Mouse (Mus musculus) T-helper 17 cell (primary cell): ENCODE data around the gene Josd2.

Experiments
- in situ Hi-C, 2 experiments: fragments of 300-600 bp; cut with MboI, MseI; formaldehyde crosslinking; loops; 1 replicate in 1 of 2; 2 replicates in 1 of 2; pipeline ENCODE4 v1.15.1; 2025; ENCODE audit warnings: high pct_unique_total_duplicates in 2 of 2

The Josd2 gene

DNA sequence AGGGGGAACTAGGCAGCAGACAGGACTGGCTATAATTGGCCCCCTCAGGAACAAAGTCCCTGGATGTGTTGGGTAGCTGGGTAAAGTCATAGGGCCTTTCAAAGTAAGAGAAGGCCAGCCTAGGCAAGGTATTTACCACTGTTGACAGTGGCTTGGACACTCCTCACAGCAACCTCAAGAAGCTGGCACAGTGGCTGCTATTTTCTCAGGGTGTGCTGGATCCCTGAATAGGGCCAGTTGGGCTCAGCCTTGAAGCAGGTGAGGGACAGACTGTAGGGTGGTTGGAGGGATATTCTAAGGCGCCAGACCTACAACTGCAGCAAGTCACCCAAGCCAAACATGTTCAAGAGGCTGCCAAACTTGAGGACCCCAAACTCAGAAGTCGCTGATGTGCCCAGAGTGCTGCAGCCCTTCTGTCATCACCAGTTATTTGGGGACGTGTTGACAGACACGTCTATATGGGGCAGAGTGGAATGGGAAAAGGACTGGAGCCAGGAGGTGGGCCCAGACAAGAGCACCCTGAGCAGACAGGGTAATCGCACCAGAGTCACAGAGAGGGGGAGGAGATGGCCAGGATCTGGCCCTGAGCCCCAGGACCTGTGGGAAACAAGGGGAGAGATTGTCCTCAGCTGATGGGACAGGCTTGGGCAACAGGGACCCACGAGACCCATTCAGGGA lies 4.2 kb downstream of the Josd2 start:
- in situ Hi-C loops = no loop called here

DNA sequence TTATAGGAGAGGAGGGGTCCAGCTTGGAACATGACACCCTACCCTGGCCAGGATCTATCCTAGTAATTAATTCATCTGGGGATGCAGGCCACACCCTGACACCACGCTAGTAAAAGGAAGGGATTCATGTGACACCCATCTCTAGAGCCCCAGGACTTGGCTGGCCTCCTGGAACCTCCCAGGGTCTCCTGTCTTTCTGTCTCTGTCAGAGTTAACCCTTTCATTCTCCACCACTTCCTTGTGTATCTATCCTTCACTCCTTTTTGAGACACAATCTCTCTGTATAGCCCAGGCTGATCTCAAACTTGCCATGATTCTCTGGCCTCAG lies 4.7 kb downstream of the Josd2 start:
- in situ Hi-C loops = no loop called here

GRCm38 (mm10) chr7:44472961-44473646 lies 5.3 kb downstream of the Josd2 start:
- in situ Hi-C loops = no loop called here

DNA sequence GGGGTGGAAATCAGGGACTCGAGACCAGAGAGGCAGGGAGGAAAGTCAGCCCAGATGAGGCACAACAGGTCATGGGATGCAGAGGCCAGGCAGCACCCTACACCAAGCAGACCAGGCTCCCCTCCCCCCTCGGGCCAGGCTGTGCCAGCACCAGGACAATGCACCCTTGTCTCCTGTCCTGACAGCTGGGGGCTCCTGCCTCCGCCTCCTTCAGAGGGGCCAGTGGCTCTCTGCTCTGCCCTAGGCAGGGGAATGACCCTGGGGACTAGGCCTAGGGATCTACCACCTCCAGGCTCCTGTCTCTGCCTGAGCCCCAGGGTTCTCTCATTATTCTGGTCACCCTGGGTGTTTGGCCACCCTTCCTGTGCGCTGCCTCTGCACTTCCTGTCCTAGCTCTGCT lies 6.6 kb downstream of the Josd2 start:
- in situ Hi-C loops = no loop called here

GRCm38 (mm10) chr7:44475046-44475614 lies 7.3 kb downstream of the Josd2 start:
- in situ Hi-C loops = no loop called here

DNA sequence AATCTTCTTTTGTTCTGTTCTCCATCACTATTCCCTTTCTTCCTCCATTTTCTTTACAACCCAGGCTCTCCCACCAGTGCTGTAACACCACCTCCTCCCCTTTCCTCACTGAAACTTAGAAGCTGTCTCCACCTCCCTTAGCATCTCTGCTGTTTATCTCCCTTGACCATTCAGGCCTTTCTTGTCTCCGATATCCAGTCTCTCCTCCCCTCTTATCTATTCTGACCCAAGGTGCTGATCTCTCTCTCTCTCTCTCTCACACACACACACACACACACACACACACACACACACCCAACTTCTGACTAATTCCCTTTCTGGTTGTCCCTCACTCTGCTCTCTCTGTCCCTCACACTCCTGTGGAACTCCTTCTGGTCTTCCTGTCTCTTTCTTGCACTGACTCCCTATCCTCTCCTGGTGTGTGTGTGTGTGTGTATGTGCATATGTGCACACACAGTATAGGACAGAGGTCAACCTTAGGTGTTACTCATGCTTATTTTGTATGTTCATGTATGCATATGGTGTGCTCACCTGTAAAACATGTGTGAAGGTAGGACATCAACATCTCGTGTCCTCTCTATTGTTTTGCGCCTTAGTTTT lies 15.2 kb downstream of the Josd2 start:
- in situ Hi-C loops = loop anchor here in 1 of 2 experiments (5.0 kb wide), 1 partner anchor 216 kb away; no protein-coding TSS in a partner anchor

DNA sequence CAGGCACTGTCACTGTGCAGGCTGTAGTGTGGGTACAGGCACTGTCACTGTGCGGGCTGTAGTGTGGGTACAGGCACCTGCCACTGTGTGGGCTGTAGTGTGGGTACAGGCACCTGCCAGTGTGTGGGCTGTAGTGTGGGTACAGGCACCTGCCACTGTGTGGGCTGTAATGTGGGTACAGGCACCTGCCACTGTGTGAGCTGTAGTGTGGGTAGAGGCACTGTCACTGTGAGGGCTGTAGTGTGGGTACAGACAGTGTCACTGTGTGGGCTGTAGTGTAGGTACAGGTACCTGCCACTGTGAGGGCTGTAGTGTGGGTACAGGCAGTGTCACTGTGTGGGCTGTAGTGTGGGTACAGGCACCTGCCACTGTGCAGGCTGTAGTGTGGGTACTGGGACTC lies 16.3 kb downstream of the Josd2 start:
- in situ Hi-C loops = loop anchor here in 1 of 2 experiments (5.0 kb wide), 1 partner anchor 217 kb away; no protein-coding TSS in a partner anchor

- in situ Hi-C loops = loop anchor here (5.0 kb wide), 2 partner anchors 218 to 223 kb away; partner anchors contain the start of gene Gm15517 (in 1 of the 2)
Measured at GRCm38 (mm10) chr7:44484841-44485571, 17.2 kb downstream of the Josd2 start.

GRCm38 (mm10) chr7:44485572-44486195 lies 17.9 kb downstream of the Josd2 start:
- in situ Hi-C loops = loop anchor here in 1 of 2 experiments (5.0 kb wide), 1 partner anchor 223 kb away; the partner anchor contains the start of gene Gm15517

DNA sequence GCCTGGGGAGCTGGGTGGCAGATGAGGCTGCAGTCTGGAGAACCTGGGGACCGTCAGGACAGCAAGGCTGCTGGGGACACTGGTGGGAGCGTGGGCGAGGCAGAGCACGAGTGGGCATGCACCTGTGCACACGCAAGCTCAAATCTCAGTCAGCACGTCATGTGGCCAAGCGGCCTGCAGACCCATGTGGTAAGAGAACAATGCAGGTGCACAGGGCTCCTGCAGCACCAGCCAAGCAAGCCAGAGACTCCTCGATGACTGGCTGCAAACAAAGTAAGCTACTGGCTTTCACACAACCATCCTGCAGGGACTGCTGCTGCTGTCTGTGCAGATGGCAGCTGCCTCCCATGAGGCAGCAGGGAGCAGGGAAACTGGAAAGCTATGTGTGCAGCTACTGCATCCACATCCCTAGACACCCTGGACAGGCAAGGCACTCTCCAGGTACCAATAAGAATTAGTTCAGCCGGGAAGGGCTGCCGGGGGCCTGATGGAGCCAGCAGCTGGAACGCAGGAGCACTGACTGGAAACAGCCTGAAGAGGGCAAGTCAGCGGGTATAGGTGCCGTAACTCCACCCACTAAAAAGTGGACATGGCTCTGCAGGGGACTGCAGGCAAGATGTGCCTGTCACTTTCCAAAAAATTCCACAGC lies 19.3 kb downstream of the Josd2 start:
- in situ Hi-C loops = loop anchor here in 1 of 2 experiments (5.0 kb wide), 1 partner anchor 225 kb away; the partner anchor contains the start of gene Gm15517

- in situ Hi-C loops = loop anchor here in 1 of 2 experiments (5.0 kb wide), 1 partner anchor 226 kb away; the partner anchor contains the start of gene Gm15517
Measured at GRCm38 (mm10) chr7:44487936-44488335, 20.2 kb downstream of the Josd2 start.

- in situ Hi-C loops = loop anchor here in 1 of 2 experiments (5.0 kb wide), 1 partner anchor 226 kb away; the partner anchor contains the start of gene Gm15517
Measured at GRCm38 (mm10) chr7:44488545-44488944, 20.8 kb downstream of the Josd2 start.

DNA sequence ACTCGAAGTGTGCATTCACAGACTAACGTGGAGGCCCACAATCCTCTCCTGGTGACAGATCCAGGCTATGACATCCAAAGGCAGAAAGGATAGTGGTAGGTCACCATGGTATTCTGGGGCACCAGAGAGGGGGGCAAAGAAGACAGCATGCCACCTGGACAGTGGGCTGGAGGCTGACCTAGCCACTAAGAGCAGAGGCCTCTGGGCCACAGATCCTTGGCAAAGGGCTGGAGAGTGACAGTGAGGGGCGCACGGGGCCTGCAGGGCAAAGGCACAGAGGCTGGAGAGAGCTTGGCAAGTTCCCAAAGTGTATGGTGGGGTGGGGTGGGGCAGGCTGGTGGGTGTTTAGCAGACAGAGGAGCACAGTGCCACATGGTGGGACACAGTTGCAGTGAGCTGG lies 22.5 kb downstream of the Josd2 start:
- in situ Hi-C loops = no loop called here

DNA sequence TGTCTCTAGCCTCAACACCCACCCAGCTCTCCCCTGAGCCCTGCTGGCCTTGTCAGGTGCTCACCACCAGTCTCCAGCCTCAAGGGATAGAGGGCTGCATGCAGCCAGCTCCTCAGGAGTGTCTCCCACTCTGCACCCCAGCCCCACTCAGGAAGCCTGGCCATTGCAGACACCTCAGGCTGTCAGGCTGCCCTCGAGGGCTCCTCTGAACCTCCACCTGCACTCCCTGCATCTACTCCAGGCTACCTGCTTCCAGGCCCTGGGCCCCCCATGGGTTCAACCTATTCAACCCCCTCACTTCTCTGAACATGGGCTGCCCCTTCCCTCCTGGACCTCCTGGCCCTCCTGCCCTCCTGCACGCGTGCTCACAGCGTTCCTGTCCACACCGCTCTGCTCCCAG lies 23.6 kb downstream of the Josd2 start:
- in situ Hi-C loops = no loop called here

GRCm38 (mm10) chr7:44492166-44492826 lies 24.5 kb downstream of the Josd2 start:
- in situ Hi-C loops = no loop called here

DNA sequence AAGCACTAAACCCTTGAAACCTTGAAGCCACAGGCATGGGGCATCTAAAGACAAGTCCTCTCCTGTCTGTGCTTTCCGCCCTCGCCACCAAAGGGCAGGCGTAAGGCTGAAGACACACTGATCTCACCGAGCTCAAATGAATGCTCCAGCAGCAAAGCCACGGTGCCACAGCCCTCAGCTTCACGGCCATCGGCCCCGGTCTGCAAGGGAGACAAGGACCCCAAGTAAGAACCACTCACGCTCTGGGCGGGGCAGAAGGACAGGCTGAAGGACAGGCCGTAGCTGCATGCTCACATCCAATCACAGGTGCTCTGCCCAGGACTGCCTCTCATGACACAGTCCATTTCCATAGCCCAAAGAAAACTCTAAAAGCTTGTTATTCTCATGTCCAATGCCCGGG lies 26.9 kb downstream of the Josd2 start:
- in situ Hi-C loops = no loop called here

DNA sequence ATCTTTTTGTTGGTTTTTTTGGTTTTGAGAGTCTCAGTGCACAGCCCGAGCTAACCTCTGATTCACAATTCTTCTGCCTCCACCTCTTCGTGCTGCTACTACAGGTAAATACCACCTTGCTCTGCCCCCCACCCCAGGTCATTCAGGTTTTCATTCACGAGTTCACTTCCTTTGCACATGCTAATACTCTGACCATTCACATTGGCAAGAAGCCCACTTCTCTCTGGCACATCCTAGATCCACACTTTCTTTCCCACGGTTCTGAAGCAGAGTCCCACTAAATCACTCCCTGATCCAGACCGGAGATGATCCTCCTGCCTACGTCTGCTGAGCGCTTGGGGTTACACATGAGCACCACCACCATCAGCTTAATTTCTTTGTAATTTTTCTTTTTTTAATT lies 27.3 kb downstream of the Josd2 start:
- in situ Hi-C loops = no loop called here

GRCm38 (mm10) chr7:44495992-44496770 lies 28.4 kb downstream of the Josd2 start, which contains the start of the genes Emc10 and Fam71e1:
Gene Emc10, minus strand, starts transcription at chr7:44496529.
Gene Fam71e1, plus strand, starts transcription at chr7:44496581.
- in situ Hi-C loops = no loop called here

GRCm38 (mm10) chr7:44496771-44497109 lies 29.0 kb downstream of the Josd2 start:
- in situ Hi-C loops = no loop called here
